Mouse (Mus musculus): ENCODE results near the gene Sorbs2. TPM values are rescaled to one million over a fixed set of nuclear protein-coding genes. Genes with fewer than 3 reads are reported as not detected.

The Sorbs2 gene
- polyA plus RNA-seq, 1 experiment, result 110 TPM

DNA sequence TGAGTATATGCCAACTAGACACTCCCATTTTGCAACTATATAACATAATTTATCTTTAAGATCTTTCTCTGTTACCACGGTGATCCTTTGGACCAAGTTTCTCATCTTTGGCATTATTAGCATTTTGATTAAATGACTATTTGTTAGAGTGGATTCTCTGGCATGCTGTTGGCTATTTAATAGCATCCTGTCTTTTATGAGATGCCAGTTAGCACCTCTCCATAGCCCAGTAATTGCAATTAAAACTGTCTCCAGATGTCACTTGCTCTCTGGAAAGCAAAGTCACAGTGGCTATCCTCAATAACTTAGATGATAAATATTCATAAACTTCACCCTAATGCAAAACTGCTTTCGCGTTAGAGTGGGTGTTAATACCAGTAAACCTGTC is 170.3 kb downstream of the Sorbs2 start:
- no peak for DNase-seq (ENCODE audit: low spot score)

DNA sequence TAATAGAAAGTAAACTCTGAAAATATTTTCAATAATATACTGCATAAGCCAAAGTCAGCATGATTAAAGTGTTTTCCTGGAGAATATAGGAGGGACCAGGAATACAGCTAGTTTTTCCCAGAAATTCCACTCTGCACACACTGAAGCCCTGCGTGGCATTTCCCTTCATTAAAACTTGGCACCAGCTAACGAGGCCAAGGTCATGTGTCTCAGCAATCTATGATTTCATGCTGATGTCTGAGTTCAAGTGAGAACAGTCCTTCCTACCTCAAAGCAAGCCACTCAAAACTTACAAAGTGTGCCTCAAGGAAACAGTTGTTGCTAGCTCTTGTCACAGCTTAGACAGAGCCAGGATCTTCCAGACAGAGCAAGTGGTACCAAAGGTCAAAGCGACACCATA is 173.6 kb downstream of the Sorbs2 start:
- no peak for DNase-seq (ENCODE audit: low spot score)

DNA sequence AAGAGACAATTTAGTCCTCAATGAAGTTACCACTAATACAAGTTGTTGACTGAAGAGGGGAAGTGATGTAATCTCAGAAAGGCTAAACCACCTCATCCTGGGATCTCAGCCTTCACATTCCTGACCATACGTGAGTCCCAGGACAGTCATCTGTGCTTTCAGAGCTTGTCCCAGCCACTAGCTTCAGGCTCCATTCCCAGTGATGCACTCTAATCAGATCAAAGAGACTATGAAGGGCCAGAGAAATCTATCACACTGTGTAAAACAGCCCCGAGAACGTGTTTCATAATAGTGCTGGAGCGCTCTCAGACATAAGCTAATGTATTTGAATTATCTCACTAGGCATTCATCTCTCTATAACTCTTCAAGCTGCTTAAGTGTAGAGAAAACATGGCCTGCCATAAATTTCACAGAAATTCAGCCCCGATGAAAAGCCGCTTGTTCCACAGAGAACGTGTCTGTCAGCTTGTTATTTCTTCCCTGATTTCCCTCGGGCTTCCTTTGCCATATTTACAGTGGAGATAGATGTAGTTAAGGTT is 175.3 kb downstream of the Sorbs2 start:
- DNase-seq (ENCODE audit: low spot score), result no peak

DNA sequence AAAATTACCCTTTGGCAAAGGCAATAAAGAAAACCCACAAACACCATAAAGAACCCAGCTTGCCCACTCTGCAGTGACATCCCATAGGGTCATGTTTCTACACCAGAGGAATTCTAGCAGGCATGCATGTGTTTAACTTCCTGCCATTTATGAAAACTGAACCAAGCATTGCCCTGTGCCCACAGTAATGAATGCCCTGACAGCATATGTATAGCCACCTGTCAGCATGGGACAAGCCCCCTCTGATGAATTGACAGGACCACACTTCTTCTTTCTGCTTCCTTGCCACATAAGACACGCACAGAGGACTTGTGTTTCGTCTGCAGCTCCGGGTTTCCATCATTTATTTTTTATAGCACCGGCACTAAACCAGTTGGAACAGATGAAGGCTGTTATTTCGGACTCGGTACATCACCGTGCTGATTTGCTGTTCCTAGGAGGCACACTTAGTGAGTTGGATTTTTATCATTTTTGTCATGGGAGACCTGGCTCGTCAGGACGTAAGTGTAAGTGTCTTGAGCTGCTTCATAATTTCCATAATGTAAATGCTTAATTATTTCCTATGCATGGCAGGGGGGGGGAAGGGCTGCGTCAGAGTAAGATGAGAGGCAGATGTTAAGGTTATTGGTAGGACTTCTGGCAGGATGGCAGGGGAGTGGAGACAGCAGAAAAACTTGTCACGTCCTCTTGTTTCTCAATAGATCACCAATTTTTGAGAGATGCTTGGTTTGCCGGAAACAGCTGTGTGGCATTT is 180.5 kb downstream of the Sorbs2 start:
- no peak for DNase-seq (ENCODE audit: low spot score)

DNA sequence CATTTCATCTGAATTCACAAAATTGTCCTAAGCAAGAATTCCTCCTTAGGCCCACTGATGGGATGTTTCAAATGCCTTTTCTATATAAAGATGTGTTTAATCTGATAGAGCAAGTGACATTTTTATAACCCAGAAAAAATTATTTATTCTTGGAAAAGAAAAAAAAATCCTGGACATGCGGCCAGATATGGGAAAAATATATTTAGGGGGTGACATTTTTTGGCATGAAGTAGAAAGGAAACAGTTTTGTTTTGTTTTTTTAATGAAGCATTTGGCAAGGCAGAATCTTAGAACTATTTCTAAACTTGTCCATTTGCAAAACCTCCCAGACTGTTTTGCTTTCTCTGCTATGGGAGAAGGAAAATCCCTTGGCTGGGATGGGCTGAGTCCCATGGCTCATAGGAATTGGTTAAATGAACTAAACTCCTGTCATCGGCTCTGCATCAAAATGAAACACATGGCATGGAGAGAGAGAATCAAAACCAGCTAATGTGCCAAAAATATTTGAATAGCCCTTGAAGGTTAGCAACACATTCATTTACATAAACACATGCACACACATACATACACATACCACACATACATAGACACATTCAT is 182.1 kb downstream of the Sorbs2 start:
- no peak for DNase-seq (ENCODE audit: low spot score)

DNA sequence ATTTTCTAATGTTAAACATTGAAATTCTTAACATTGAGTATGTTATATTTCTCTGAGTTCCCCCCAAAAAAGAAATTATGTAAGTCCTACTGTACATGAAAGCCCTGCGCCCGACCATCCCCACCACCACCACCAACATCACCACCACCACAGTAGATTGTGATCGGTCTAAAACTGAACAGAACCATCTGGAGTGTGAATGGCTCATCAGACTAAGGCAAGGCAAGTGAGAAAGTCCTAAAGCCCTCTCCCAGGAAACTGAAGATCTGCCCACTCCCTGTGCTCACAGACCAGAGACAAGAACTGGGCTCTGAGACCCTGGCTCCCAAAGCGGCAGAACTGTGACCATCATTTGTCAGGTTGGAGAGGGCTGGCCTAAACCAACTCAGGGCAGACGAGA is 192.5 kb downstream of the Sorbs2 start:
- DNase-seq (ENCODE audit: low spot score), result no peak

DNA sequence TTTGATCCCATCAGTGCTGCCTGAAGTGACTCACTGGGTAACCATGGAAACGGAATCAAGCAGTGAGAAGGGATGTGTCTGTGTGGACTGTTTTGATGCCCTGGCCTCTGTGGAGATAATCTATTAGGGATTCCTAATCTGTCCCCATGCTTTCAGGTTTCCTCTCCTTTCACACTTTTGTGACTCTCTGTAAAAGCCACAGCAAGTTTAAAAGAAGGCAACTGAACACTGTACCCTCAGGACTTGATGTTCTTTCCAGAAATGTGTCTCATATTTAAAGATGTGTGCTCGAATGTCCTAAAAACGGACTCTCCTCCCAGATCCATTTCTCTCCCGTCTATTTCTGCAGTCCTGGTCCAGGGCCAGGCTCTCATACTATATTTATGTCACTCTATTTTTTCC is 196.1 kb downstream of the Sorbs2 start:
- no peak for DNase-seq (ENCODE audit: low spot score)

DNA sequence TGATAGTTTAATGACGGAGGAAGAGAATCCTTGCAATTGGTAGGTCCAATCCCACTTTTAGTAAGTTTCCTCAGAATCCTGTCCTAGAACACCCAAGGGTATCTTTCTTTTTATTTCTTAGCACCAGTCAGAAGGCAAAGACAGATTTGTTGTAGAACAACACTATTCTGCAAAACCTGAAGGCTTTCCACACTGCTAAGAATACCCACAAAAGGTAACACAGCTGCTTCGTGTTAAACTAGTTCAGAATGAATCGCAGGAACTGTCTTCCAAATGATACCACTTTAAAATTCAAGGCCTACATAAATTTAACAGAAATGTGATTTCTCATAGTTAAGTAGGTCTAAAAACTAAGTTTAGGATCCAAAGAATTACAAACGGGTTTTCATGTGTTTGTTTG is 201.5 kb downstream of the Sorbs2 start:
- DNase-seq (ENCODE audit: low spot score), result no peak

DNA sequence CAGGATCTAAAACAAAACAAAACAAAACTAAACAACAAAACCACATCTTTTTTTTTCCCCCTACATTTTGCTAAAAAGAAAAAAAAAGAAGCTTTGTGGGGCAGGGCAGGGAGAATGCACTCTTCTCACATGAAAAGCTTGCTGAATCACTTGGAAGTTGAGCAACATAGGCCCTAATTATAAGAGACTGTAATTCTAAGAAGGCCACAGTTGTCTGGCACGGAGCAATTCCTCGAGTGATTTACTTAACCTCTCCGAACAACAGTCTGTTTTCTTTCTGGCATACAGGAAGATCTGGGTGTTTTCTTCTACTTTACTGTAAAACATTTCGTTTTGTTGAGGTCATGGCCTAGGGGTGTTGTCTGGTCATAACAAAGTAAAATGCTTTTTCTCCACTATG is 202.1 kb downstream of the Sorbs2 start:
- DNase-seq (ENCODE audit: low spot score), result no peak

DNA sequence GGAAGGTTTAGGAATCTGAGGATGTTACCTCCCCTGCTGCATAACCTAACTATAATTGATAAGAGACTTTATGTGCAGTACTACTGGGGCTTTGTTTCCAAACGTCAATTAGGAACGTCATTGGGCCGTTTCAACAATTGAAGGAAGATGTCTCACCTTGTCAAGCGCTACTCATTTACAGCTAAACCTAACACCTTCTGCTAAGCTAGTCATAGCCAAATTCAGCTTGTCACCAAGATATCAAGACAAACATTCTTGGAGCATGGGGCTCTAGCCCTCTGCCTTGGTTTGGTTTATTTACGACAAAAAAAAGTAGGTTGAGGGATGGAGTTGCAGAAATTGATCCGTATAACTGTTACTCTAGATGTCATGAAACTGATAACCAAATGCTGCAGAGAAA is 205.0 kb downstream of the Sorbs2 start:
- no peak for DNase-seq (ENCODE audit: low spot score)

DNA sequence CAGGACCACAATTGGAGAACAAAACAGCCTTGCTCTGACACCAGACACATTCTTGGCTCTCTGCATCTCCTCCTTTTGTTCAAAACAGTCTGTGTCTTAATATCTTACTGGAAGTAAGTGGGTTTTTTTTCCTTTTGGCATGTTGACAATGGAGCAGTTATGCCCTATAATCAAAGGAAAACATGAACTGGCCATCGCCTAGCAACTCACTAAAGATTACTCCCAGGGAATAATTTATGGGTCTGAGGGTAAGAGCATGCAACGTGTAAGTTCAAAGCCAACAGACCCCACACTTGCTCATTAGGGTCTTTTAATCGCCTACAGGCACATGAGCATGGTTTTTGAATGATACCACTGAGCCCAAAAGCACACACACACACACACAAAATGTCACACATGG is 207.2 kb downstream of the Sorbs2 start:
- DNase-seq (ENCODE audit: low spot score), result no peak

DNA sequence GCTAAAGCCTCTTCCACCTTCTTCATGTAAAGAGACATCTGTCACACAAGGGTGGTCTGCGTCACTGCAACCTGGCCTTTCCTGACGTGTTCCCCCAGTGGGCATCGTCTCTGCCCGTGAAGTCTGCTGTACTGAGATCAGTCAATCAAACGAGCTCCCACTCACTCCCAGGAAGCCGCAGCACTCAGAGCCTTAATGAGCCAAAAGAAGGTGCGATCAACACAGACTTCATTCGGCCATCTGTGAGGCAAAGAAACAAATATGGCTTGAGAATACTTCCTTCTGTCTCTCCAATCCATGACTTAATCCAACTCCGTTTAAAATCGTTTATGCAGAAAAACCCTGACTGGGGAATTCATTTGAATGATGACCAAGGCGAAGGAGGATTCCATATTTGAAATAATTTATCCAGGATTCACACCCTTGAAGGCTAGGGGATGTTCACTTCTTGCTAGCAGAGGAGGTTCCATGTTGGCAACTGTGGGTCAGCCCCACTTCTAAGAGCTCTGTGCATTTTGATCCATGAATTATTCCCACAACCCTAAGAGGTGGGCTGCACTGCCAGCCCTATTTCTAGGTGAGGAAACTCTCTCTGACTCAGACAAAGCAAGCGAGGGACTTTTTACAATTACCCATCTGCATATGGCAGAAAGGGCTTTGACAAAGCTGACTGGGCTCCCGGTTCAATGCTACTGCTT is 207.9 kb downstream of the Sorbs2 start:
- DNase-seq (ENCODE audit: low spot score), result no peak

DNA sequence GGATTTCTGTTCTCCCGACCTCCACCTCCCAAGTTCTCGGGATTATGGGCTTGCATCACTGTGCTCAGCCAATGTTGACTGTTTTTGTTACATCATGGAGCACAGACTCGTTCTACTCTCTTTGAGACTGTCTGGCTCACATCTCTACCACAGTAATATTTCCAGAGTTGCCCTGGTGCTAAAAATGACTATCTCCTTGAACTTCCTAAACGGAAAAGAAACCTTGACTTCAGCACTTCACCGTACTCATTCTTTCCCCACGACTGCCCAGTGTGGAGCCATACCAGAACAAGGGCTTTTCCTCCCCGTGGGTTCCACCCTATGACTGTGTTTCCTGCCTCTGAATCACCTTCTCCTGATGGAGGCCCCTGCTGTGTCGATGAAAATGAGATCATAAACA is 212.2 kb downstream of the Sorbs2 start:
- no peak for DNase-seq (ENCODE audit: low spot score)

DNA sequence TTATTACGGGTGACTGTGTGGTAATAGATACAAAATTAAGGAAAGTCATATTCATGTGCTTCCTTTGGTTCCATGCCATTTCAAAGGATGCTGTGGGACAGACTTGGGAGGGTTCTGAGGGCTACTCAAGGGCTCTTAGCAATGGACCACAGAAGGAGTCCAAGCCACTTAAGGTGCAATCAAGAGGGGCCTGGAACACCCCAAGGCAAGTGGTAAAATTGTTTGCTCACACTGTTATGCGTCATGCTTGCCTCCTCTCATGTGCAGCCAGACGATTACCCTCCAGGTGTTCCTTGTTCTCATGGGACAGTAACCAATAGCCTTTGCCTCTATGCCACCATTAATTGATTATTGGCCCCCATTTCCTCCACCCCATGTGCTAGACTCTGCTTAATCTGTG is 216.6 kb downstream of the Sorbs2 start:
- no peak for DNase-seq (ENCODE audit: low spot score)

DNA sequence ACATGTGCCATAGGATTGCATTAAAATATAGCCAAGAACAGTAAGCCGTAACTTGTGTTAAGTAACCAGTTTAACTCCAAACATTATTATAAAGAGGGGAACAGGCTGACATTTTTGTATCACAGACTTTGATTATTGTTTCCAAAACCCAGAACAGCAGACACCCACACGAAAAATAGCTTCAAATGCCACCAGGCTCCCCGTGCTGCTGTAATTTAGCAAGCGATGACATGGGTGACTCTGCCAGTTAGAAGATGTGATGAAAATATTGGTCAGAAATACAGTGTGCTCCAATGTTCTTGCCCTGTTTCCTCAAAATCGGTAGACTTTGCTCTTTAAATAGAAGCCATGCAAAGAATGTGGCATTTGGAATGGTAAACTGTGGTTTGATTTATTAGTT is 217.7 kb downstream of the Sorbs2 start:
- DNase-seq (ENCODE audit: low spot score), result no peak

DNA sequence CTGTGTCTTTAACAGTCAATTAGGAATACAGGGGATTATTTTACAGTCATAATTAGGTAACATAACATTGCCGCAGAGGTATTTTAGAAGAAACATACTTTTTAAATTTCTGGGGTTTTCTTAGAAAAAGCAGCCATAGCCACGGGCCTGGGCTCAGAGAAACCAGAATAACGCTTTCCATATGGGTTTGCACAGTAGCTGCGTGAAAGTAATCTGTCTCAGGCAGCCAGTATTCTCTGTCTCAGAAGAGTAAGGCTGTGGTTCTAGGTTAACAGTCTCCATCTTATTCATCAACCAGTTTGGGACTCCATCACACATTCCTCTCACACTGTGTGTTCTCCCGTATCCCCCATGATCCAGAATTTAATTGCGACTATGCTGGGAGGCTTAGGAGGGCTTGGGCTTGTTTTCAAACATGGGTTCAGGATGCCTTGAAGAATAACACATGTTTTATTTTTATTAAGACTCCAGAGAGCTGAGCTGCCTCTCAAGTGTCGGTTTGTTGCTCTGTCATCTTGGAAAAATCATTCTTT is 222.3 kb downstream of the Sorbs2 start:
- no peak for DNase-seq (ENCODE audit: low spot score)

DNA sequence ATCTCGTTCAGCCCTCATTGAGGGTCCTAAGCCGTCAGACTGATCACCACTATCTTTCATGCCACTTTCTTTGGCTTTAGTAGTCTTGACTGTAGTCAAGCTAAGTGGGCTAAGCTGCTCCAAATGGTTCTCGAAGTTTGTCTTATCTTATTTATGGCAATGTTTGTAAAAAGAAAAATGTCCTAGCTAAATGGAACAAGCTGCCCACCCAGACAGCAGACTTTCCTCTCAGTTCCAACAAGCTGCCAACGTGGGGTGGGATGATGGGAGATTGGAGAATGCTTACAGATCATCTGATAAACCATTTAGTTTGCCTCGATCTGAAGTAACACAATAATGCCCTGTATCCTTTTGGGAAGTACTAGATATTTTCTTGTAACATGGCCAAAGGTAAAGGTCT is 223.2 kb downstream of the Sorbs2 start:
- DNase-seq (ENCODE audit: low spot score), result no peak

DNA sequence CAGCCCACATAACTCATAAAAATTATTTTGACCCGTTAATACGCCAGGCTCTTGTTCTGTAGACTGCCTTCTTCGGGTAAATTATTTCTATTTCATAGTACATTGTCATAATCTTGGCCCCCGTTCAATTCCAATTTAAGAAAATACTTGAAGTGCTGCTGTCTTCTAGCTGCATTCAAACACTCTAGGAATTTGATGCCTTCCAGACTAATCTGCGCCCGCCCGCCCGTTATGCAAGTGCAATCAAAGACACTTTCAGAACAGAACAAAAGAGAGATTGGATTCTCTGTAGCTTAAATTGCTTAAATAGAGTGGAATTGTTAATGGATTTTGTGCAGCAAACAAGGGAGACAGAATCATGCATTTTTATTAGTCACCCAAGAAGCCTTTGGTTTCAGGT is 226.5 kb downstream of the Sorbs2 start:
- no peak for DNase-seq (ENCODE audit: low spot score)

DNA sequence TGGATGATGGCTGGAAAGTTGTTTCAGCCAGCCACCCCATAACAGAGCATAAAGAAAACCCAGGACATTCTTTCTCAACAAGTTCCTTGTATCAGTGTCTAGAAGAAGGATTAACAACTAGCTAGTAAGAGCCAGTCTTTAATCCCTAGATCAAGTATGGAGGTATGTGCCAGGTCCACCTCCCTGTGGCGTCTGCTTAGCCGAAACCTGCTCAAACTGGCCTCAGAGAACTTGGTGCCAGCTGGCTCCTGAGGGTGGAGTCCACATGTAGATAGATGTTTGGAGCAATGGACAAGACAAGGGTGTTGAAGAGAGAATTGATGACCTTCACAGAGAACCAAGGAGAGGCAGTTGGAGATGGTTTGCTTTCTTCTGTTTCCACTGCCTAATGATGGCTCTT is 229.7 kb downstream of the Sorbs2 start:
- DNase-seq (ENCODE audit: low spot score), result no peak

DNA sequence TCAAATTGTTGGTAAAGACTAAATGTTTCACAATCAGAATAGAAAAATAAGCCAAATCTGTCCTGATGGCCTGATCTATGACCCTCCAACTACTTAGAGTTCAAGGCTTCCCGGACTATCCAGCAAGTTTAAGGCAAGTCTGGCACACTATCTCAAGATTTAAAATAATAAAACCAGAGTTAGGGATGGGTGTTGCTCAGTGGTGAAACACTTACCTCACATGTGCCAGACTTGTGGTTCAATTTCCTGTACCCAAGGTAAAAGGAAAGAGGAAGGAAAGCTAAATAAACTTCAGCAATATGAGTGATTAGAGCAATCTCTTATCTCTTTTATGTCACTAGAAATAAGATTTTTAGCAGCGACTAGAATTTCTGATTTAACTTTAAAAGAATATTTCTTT is 235.7 kb downstream of the Sorbs2 start:
- no peak for DNase-seq (ENCODE audit: low spot score)

DNA sequence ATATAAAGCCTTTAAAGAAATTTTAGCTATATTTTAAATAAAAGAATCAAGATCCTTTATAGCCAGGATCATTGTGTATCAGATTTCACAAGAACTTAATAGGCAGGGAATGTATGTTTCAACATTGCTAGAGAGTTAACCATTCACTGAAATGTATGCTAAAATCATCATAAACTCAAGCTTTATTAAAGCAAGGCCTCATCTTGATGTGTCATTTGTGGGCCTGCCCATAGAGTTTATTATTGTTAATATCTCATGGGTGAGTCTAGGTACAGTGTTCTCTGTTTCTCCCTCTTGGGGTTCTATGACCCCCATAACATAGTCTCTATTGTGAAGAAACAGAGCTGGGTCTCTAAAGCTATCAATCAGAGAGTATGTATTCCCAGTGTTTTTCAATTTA is 236.2 kb downstream of the Sorbs2 start:
- no peak for DNase-seq (ENCODE audit: low spot score)

Data from urinary bladder, adult 2 months (tissue).